Mouse (Mus musculus) small intestine, adult 2 months (tissue): ENCODE measurements around the gene Dclk1. TPM values are rescaled to one million over a fixed set of nuclear protein-coding genes. Genes with fewer than 3 reads are reported as not detected.

Experiments
- H3K27ac ChIP-seq: fragments of 200-500 bp; 2 replicates; pipeline ENCODE4 v1.5.1; 2012; ENCODE audit warnings: low read depth, low read length, control low read depth, inconsistent platforms; ENCODE audit not compliant: insufficient read depth
- H3K27me3 ChIP-seq: fragments of 200-500 bp; 2 replicates; pipeline ENCODE4 v1.6.1; 2012; ENCODE audit warnings: mild to moderate bottlenecking, moderate library complexity, low read length, inconsistent platforms; ENCODE audit not compliant: control insufficient read depth, insufficient read depth
- H3K36me3 ChIP-seq: fragments of 200-500 bp; 2 replicates; pipeline ENCODE4 v1.6.1; 2012; ENCODE audit warnings: mild to moderate bottlenecking, low read length, control low read depth, inconsistent platforms; ENCODE audit not compliant: control insufficient read depth, insufficient read depth
- H3K4me1 ChIP-seq: fragments of 200-500 bp; 2 replicates; pipeline ENCODE4 v1.6.1; 2012; ENCODE audit warnings: low read length, inconsistent platforms, mixed read lengths; ENCODE audit not compliant: control insufficient read depth, insufficient read depth, insufficient read length
- H3K4me3 ChIP-seq: fragments of 200-500 bp; 2 replicates; pipeline ENCODE4 v1.5.1; 2012; ENCODE audit warnings: low read depth, mild to moderate bottlenecking, control low read depth, inconsistent platforms, low read length, moderate library complexity
- CTCF ChIP-seq: fragments of 200-500 bp; IDR thresholded peaks from 2 replicates; pipeline ENCODE4 v1.5.1; 2012; ENCODE audit warnings: low read depth, mild to moderate bottlenecking, control low read depth, inconsistent platforms, low read length, moderate library complexity, mixed read lengths; ENCODE audit not compliant: insufficient replicate concordance, insufficient read length; ENCODE audit errors: extremely low read depth
- POLR2A ChIP-seq: fragments of 200-500 bp; IDR thresholded peaks from 2 replicates; pipeline ENCODE4 v1.6.1; 2012; ENCODE audit warnings: low read depth, mild to moderate bottlenecking, control low read depth, inconsistent platforms, low read length, moderate library complexity
- WGBS: fragments of 180-500 bp; shearing (Covaris S2); methylation state at CpG from one replicate; pipeline ENCODE4 v1.1.7; 2018; 5-methylcytosine and 5-hydroxymethylcytosine counted together
- polyA plus RNA-seq: library from polyadenylated mRNA; depleted of rRNA; stranded (reverse); fragments of >200 nt; gene quantifications from 2 replicates; pipeline ENCODE4 v1.2.3, GENCODE M21; 2012

The Dclk1 gene
- polyA plus RNA-seq, 1 experiment: 3.2 TPM

DNA sequence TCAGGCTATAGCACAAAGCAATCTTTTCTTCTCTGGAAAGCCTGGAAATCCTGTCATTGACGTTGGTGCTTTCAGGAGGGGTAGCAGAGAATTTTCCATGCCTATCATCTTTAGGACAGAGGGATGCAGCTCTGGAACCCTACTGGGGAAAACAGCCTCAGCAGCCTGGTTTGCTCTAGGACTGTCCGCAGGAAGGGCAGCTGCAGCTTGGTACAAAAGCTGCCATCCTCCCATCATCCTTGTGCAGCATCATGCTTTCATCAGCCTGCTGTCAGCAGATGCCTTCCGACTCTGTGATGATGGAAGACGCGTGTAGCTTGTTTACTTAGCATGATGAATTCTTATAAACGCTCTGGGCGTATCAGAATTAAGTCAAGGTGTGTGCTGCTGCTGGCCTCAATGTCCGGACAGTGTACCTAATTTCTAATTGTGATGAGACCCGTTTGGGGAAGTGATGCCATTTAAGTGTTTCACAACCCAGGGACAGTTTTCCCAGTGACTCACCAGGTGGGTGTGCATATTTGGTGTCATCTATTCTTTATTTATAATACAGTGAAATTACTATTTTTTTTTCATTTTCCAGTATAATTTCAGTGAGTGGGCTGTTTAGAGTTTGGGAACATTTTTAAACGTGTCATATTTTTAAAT lies 50.7 kb downstream of the Dclk1 start:
- 73% methylated on average over 10 of the region's 10 CpGs for WGBS

DNA sequence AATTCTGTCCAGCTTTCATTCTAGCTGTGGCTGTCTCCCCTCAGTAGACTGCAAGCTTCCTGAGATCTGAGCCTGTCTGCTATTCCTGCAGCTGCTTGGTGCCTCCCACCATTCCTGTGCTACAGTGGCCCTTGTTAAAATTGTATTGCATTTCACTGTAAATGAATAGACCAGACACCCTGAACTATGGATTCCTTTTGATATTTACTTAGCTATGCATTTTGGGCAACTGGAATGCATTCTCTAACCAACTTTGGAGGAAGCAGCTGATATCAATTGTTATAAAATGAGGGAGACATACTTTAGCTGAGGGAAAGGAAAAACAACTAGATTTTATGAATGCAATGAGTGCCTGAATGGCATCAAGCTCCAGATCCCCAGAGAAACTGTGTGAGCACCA lies 63.5 kb downstream of the Dclk1 start:
- Histone ChIP-seq H3K27ac (no peak overlapping the region), H3K36me3 (no peaks in the 10 kb centered on the region), H3K27me3 (no peaks in the 10 kb centered on the region), H3K4me1 (no peaks in the 10 kb centered on the region), H3K4me3 (no peak overlapping the region)
- TF ChIP-seq POLR2A (no peak), CTCF (no peak)

More for the DNA sequence above, 50.7 kb downstream of the Dclk1 start:
- no peak overlapping the region for H3K4me3 ChIP-seq
- TF ChIP-seq CTCF (no peak), POLR2A (no peak)
- H3K4me1 ChIP-seq: no peaks in the 10 kb centered on the region
- H3K36me3 ChIP-seq: no peaks in the 10 kb centered on the region
- no peak overlapping the region for H3K27ac ChIP-seq
- no peaks in the 10 kb centered on the region for H3K27me3 ChIP-seq

DNA sequence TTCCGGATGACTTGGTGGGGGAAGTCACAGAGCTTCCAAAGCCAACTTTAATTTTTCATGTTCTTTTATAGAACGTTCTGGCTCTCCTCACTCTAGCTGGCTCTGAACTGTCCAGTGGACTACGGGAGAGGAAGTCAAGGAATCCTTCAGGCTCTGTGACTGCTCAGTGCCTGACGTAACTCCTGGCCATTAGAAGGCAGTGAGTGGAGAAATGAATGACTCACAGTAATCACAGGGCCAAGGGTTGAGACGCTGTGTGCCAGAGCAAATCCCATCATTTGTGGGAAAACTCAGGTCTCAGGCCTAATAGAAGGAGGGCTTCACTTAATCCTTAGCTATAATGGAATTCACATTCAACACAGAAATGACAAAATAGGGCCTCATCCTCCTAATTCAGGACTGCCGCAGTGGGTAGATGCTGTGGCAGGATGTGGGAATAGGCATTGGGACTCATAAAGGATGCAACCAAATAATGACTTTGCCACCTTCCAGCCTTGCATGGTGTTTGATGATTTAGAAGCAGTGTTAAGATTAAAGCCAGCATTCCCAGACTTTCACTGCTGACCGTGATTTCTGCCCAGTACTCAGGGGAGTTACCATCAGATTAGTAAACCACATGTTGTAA lies 65.5 kb downstream of the Dclk1 start:
- TF ChIP-seq POLR2A (no peak), CTCF (no peak)
- Histone ChIP-seq H3K27ac (no peak overlapping the region), H3K27me3 (no peaks in the 10 kb centered on the region), H3K4me1 (no peaks in the 10 kb centered on the region), H3K4me3 (no peak overlapping the region), H3K36me3 (no peaks in the 10 kb centered on the region)
- 69% methylated on average over 7 of the region's 7 CpGs for WGBS

DNA sequence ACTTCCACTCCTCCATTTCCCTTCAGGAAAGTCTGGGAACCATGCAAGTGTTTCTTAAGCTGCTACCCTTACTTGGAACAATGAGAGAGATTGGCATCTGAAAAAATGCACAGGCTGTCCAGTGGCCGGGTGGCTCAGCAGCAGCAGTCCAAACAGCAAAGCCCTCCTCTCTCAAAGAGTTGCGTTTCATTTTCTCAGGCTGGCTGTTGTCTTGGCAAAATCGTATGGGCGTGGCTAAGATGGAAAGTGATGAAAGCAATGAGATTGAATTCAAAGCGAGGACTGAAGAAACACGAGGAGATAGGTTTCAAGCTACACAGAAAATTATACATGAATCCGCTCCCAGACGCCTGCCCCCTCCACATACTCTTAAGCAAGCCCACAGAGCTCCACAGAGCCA lies 67.8 kb downstream of the Dclk1 start:
- Histone ChIP-seq H3K36me3 (no peaks in the 10 kb centered on the region), H3K4me3 (no peak overlapping the region), H3K4me1 (no peaks in the 10 kb centered on the region), H3K27me3 (no peaks in the 10 kb centered on the region), H3K27ac (no peak overlapping the region)
- 66% methylated on average over 8 of the region's 8 CpGs for WGBS
- TF ChIP-seq POLR2A (no peak), CTCF (no peak)

DNA sequence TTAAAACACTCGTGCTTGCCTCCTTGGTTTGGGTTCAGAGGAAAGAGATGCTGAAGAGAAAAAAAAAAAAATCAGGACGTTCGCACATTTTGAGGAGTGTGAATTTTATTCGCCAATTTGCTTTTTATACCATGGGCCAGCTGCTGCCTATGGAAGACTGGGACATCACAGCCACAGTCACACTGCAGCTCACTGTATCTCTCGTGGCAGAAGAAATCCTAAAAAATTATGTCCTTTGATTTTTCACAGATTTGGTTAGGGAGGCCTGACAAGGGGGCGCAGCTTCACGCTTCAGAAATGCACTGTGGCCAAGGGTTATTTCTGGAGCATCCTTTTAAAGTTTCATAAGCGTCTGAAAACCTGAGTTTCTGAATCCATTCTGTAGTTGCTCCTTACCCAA lies 73.7 kb downstream of the Dclk1 start:
- H3K27me3 ChIP-seq: no peaks in the 10 kb centered on the region
- no peak overlapping the region for H3K4me3 ChIP-seq
- no peak overlapping the region for H3K27ac ChIP-seq
- WGBS: 78% methylated on average over 8 of the region's 8 CpGs
- no peaks in the 10 kb centered on the region for H3K4me1 ChIP-seq
- no peak for TF ChIP-seq POLR2A
- TF ChIP-seq CTCF: no peak
- no peaks in the 10 kb centered on the region for H3K36me3 ChIP-seq

DNA sequence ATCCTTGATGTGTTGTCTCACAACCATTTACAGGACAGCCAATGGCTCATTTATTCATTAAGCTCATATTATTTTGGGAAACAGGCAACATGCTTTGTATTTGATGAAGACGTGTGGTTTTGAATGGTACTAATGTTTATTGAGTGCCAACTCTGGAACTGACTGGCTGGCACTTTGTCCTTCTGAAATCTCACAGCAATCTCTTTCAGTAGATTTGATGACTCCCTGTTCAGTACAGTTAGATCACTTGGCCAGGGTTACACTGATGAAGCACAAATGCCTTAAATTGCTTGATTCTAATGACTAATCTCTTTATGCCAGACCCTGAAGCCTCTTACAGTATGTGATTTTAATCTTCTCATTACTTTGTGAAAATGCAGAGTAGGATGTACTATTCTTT lies 75.9 kb downstream of the Dclk1 start:
- Histone ChIP-seq H3K4me1 (no peaks in the 10 kb centered on the region), H3K36me3 (no peaks in the 10 kb centered on the region), H3K27ac (no peak overlapping the region), H3K4me3 (no peak overlapping the region), H3K27me3 (no peaks in the 10 kb centered on the region)
- 76% methylated on average over 1 of the region's 1 CpGs for WGBS
- no peak for TF ChIP-seq POLR2A
- TF ChIP-seq CTCF: no peak

DNA sequence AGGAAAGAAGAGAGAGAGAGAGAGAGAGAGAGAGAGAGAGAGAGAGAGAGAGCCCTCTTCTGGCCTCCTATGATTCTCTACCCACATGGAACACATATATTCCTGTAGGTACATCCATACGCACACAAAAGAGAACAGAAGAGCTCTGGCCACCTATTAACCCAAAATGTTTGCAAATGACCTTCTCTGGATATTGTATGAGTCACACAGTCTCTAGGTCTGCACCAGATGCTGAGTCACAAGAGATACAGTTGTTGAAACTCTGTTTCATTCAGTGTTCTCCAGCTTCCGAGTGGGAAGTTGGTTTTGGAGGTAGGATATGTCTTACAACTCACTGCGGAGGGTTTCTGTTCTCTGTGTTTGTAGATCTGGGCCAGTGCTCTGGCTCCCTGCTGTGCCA lies 78.4 kb downstream of the Dclk1 start:
- Histone ChIP-seq H3K4me3 (no peak overlapping the region), H3K27me3 (no peaks in the 10 kb centered on the region), H3K27ac (no peak overlapping the region), H3K36me3 (no peaks in the 10 kb centered on the region), H3K4me1 (no peaks in the 10 kb centered on the region)
- TF ChIP-seq POLR2A (no peak), CTCF (no peak)
- 87% methylated on average over 3 of the region's 3 CpGs for WGBS
